8 mouse cellular contexts compared by ENCODE assay signal in genomic region chr11:12331997-12332396, GRCm38 (mm10).
DNase-seq lines count a peak whose midpoint lies in the region; ATAC-seq lines count a peak whose summit lies in the region.

No protein-coding gene starts in this region.

- peak overlapping the region; percentile 61; the same call in 1 of the 2 replicates for H3K27ac ChIP-seq in embryonic facial prominence, embryonic 12.5 days
- H3K27ac ChIP-seq in hindbrain, embryonic 14.5 days: no peak overlapping the region
- no peak overlapping the region for H3K27ac ChIP-seq in neural tube, embryonic 14.5 days (ENCODE audit: low read depth, low read length)

- no peaks in the 10 kb centered on the region for H3K27me3 ChIP-seq in embryonic facial prominence, embryonic 12.5 days
- H3K27me3 ChIP-seq in hindbrain, embryonic 14.5 days (ENCODE audit: control insufficient read depth, insufficient read depth, low read length): no peaks in the 10 kb centered on the region
- no peaks in the 10 kb centered on the region for H3K27me3 ChIP-seq in neural tube, embryonic 14.5 days (ENCODE audit: control insufficient read depth, insufficient read depth, low read length)

- H3K9me3 ChIP-seq in embryonic facial prominence, embryonic 12.5 days: no peaks in the 10 kb centered on the region
- no peaks in the 10 kb centered on the region for H3K9me3 ChIP-seq in hindbrain, embryonic 14.5 days (ENCODE audit: control insufficient read depth, low read length)
- no peaks in the 10 kb centered on the region for H3K9me3 ChIP-seq in neural tube, embryonic 14.5 days (ENCODE audit: control insufficient read depth, low read length)

- no peak overlapping the region for H3K4me2 ChIP-seq in embryonic facial prominence, embryonic 12.5 days (replicated peaks)
- H3K4me2 ChIP-seq in hindbrain, embryonic 14.5 days (replicated peaks): no peak overlapping the region
- H3K4me2 ChIP-seq in neural tube, embryonic 14.5 days (ENCODE audit: low read depth, low read length): no peak overlapping the region

- no peak overlapping the region for H3K9ac ChIP-seq in embryonic facial prominence, embryonic 12.5 days
- H3K9ac ChIP-seq in hindbrain, embryonic 14.5 days: no peak overlapping the region
- no peak overlapping the region for H3K9ac ChIP-seq in neural tube, embryonic 14.5 days (replicated peaks; ENCODE audit: low read depth, low read length)

- 0 out of 2 replicates have a peak, but pooled peaks have one; percentile 56 for ATAC-seq in embryonic facial prominence, embryonic 12.5 days (ENCODE audit: insufficient number of reproducible peaks, insufficient read depth, low FRiP score, low TSS enrichment)
- ATAC-seq in hindbrain, embryonic 14.5 days (ENCODE audit: low FRiP score): peak; percentile 59
- ATAC-seq in neural tube, embryonic 14.5 days (ENCODE audit: low read depth): peak; percentile 44
- ATAC-seq in cerebellum, adult (ENCODE audit: insufficient number of reproducible peaks, low FRiP score, low TSS enrichment): no peak

- no peak overlapping the region for H3K4me3 ChIP-seq in embryonic facial prominence, embryonic 12.5 days
- H3K4me3 ChIP-seq in hindbrain, embryonic 14.5 days (replicated peaks; ENCODE audit: low read length): no peak overlapping the region
- H3K4me3 ChIP-seq in neural tube, embryonic 14.5 days (ENCODE audit: low read depth, low read length): no peak overlapping the region

- intact Hi-C loops in left cerebral cortex, postnatal 10 days (cut with DNase I): no loop called here

- H3K4me1 ChIP-seq in embryonic facial prominence, embryonic 12.5 days: 0 out of 2 replicates have a peak, but pooled peaks cover 4% of the 10 kb centered on the region
- H3K4me1 ChIP-seq in hindbrain, embryonic 14.5 days (replicated peaks; ENCODE audit: control insufficient read depth, insufficient read depth, low read length): no peaks in the 10 kb centered on the region; the same call in 1 of the 2 replicates
- no peaks in the 10 kb centered on the region for H3K4me1 ChIP-seq in neural tube, embryonic 14.5 days (ENCODE audit: control insufficient read depth, insufficient read depth, low read length)

- H3K36me3 ChIP-seq in embryonic facial prominence, embryonic 12.5 days: no peaks in the 10 kb centered on the region
- H3K36me3 ChIP-seq in hindbrain, embryonic 14.5 days (replicated peaks; ENCODE audit: control insufficient read depth, insufficient read depth): no peaks in the 10 kb centered on the region
- H3K36me3 ChIP-seq in neural tube, embryonic 14.5 days (ENCODE audit: control insufficient read depth, insufficient read depth, low read length): no peaks in the 10 kb centered on the region

- DNase-seq in embryo, embryonic 11 days: peak; percentile 21
- DNase-seq in embryo, embryonic 10 days (ENCODE audit: low spot score): no peak
- peak; percentile 76 for DNase-seq in hindbrain, embryonic 14.5 days (ENCODE audit: low spot score)
- peak; percentile 67 to 76 for DNase-seq in left cerebral cortex, postnatal 10 days (ENCODE audit: extremely low spot score in 1 of 2, low spot score in 2 of 2)
- no peak for DNase-seq in thymus, adult 18-20 months

- 42% methylated on average over 2 of the region's 2 CpGs for WGBS in embryonic facial prominence, embryonic 12.5 days
- 57% methylated on average over 2 of the region's 2 CpGs for WGBS in hindbrain, embryonic 14.5 days
- WGBS in neural tube, embryonic 14.5 days: 71% methylated on average over 2 of the region's 2 CpGs

Comparison
In these comparisons a context has a peak if more than half of its experiments do, and no peak if none do; other contexts are left out.
1. DNase-seq: peak in embryo, embryonic 11 days (single experiment), hindbrain, embryonic 14.5 days (single experiment) and left cerebral cortex, postnatal 10 days (2 of 2); none in embryo, embryonic 10 days (single experiment) and thymus, adult 18-20 months (0 of 2).